Mouse (Mus musculus) limb, embryonic 11.5 days (tissue): ENCODE data around the gene Exoc3l4. TPM values are rescaled to one million over a fixed set of nuclear protein-coding genes. Genes with fewer than 3 reads are reported as not detected.

ENCODE experiments used
- ATAC-seq: fragments of 200-750 bp; cut with Nextera tagmentation; 2 replicates; pipeline ENCODE4 v1.8.0; 2017; ENCODE audit warnings: low read depth; ENCODE audit not compliant: insufficient number of reproducible peaks, low FRiP score, low TSS enrichment
- DNase-seq: peaks from one replicate; pipeline ENCODE4 v3.0.0-alpha.2; 2015; ENCODE audit warnings: low spot score
- H3K27ac ChIP-seq: fragments of 300-500 bp; sonication (generic); replicated peaks from 2 replicates; pipeline ENCODE4 v1.5.1; 2014; ENCODE audit warnings: low read depth, mild to moderate bottlenecking, low read length
- H3K27me3 ChIP-seq: fragments of 300-500 bp; sonication (generic); 2 replicates; pipeline ENCODE4 v1.6.1; 2014; ENCODE audit warnings: mild to moderate bottlenecking, low read length, mixed read lengths; ENCODE audit not compliant: control insufficient read depth, insufficient read depth
- H3K36me3 ChIP-seq: fragments of 300-500 bp; sonication (generic); 2 replicates; pipeline ENCODE4 v1.6.1; 2014; ENCODE audit warnings: mild to moderate bottlenecking, low read length, moderate library complexity, mixed read lengths; ENCODE audit not compliant: control insufficient read depth, insufficient read depth
- H3K4me1 ChIP-seq: fragments of 300-500 bp; sonication (generic); 2 replicates; pipeline ENCODE4 v1.6.1; 2014; ENCODE audit warnings: low read length, mixed read lengths; ENCODE audit not compliant: control insufficient read depth, insufficient read depth
- H3K4me2 ChIP-seq: fragments of 300-500 bp; sonication (generic); 2 replicates; pipeline ENCODE4 v1.6.1; 2014; ENCODE audit warnings: low read depth, mild to moderate bottlenecking, moderate library complexity; ENCODE audit not compliant: severe bottlenecking
- H3K4me3 ChIP-seq: fragments of 300-500 bp; sonication (generic); 2 replicates; pipeline ENCODE4 v1.5.1; 2014; ENCODE audit warnings: low read depth, low read length
- H3K9ac ChIP-seq: fragments of 300-500 bp; sonication (generic); 2 replicates; pipeline ENCODE4 v1.6.1; 2014; ENCODE audit warnings: mild to moderate bottlenecking, low read length
- H3K9me3 ChIP-seq: fragments of 300-500 bp; sonication (generic); 2 replicates; pipeline ENCODE4 v1.6.1; 2016; ENCODE audit warnings: low read length; ENCODE audit not compliant: control insufficient read depth
- WGBS: fragments of 180-500 bp; shearing (Covaris S2); extraction: QIAGEN DNeasy Blood & Tissue Kit; methylation state at CpG from one replicate; pipeline ENCODE4 v1.1.7; 2014; 5-methylcytosine and 5-hydroxymethylcytosine counted together
- polyA plus RNA-seq: library from polyadenylated mRNA; unstranded; fragments of >200 nt; fragmentation: Nextera tagmentation; extraction: Ambion mirVana; gene quantifications from 2 replicates; pipeline ENCODE4 v1.2.1, GENCODE M21; 2014

The Exoc3l4 gene
- polyA plus RNA-seq, 1 experiment from 2014 or later = 4.1 TPM

DNA sequence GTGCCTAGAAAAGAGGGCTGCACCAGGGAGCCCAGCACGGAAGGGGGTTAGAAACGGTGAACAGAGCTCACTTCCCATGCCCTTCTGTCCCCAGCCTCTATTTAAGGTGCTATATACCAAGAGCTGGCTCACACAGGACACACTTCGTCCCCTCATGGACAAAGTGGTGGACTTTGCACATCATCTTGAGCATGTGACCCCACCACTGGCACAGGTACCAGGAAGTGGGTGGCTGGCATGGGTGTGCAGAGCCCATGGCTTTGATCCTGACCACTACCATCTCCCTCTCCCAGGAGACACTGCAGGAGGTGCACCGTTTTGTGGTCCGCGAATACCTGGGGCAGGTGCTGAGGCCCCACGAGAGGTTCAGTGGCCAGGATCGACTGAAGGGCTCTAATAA is 11.5 kb downstream of the Exoc3l4 start:
- no peak overlapping the region for H3K4me3 ChIP-seq
- no peaks in the 10 kb centered on the region for H3K36me3 ChIP-seq
- peaks cover 73% of the 10 kb centered on the region for H3K27me3 ChIP-seq
- peaks cover 27% of the 10 kb centered on the region for H3K4me1 ChIP-seq
- no peak for ATAC-seq
- H3K4me2 ChIP-seq = no peak overlapping the region; the same call in 1 of the 2 replicates
- WGBS = 27% methylated on average over 8 of the region's 8 CpGs
- no peak overlapping the region for H3K9ac ChIP-seq
- DNase-seq = no peak
- no peaks in the 10 kb centered on the region for H3K9me3 ChIP-seq
- no peak overlapping the region for H3K27ac ChIP-seq

DNA sequence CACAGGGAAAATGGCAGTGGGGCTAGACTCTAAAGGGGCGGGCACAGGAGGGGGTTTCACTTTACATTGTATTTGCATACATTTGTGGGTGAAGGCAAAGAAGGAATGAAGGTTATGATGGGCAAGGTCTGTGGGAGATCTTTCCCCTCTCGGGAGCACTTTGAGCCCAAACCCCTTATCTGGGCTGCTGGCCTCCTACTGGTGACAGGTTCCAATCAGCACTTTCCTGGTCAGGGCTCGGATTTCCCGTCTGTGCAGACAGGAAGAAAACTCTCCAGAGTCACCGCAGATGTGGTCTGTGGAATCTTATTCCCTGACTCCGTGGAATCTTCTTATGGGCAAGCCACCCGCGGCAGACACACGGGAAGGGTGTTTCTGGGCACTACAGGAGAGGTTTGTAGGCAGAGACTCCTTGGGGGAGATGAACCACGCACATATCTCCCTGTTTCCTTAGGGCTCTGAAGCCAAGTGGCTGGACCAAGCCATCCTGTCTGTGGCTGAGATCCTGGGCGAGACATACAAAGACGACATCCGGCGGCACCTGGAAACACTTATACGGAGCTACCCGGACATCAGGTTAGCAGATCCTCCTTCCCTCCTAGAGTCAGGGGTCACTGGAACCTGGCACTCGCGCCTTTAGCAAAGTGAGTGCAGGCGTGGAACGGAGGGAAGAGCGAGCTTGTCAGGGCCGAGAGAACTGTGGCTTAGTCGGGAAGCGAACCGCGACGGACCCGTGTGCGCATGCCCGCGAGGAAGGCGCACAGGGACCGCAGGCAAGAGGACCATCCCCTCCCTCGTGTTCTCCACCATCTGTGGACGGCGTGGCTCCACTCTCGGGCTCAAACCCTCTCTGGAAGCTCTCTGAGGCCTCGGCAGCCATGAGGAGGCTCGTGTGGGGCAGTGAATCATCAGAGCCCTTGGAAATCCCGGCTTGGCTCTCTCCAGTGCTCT is 12.4 kb downstream of the Exoc3l4 start:
- H3K9me3 ChIP-seq = no peaks in the 10 kb centered on the region
- H3K4me3 ChIP-seq = peak overlapping the region; percentile 30
- peak overlapping the region; percentile 50 for H3K9ac ChIP-seq
- WGBS = under 1% methylated on average over 40 of the region's 40 CpGs
- DNase-seq = peak; percentile 76
- H3K4me2 ChIP-seq = peak overlapping the region; percentile 57
- peaks cover 20% of the 10 kb centered on the region for H3K4me1 ChIP-seq
- H3K27me3 ChIP-seq = peaks cover 64% of the 10 kb centered on the region
- H3K36me3 ChIP-seq = no peaks in the 10 kb centered on the region
- no peak for ATAC-seq
- no peak overlapping the region for H3K27ac ChIP-seq

- Histone ChIP-seq H3K36me3 (no peaks in the 10 kb centered on the region), H3K9me3 (no peaks in the 10 kb centered on the region), H3K4me3 (no peak overlapping the region), H3K4me2 (peak overlapping the region; percentile 57), H3K27ac (no peak overlapping the region), H3K27me3 (peaks cover 57% of the 10 kb centered on the region), H3K4me1 (peaks cover 18% of the 10 kb centered on the region), H3K9ac (no peak overlapping the region; the same call in 1 of the 2 replicates)
- ATAC-seq (no peak), DNase-seq (peak; percentile 39)
- WGBS = 8% methylated on average over 27 of the region's 27 CpGs
Observed at GRCm38 (mm10) chr12:111430049-111430867, 13.4 kb downstream of the Exoc3l4 start.

DNA sequence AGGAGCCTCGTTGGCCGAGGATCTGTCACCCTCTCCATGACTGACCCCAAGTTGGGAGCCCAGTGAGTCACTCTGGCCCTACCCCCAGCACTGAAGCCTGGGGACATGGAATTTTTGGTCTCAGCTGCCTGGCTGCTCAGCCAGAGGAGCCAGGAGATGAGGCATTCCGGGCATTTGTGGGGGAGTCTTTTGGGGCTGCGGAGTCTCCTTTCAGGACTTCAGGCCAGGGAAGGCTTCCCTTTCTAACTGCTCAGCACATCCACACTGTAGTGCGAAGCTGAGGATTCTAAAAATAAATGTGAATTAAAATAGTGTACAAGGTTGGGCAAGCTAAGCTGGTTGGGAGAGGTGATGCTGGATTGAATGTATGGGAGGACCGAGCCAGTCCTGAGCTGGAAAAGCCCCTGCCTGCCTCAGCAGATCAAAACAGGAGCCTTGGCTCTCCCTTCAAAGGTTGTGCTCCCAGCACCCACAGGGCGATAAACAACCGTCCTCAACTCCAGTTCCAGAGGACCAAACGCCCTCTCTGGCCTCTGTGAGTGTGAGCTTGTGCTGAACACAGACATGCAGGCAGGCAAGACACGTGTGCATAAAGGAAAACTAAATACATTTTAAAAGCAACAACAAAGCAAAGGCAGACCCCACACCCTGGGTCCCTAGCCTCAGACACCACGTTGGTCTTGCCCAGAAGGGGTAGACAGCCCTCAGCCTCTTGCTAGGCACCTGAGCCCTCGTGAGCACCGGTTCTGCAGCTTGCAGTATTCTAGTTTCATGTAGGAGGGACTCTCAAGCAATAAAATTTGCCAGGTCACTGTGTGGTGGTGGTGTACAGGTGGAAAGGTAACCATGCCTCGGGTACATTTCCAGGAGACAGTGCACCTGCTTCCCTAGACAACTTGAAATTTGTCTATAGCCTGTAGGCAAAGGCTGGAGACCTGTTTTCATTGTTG is 14.3 kb downstream of the Exoc3l4 start:
- no peak overlapping the region for H3K4me3 ChIP-seq
- DNase-seq (no peak), ATAC-seq (no peak)
- H3K27ac ChIP-seq = no peak overlapping the region
- H3K9me3 ChIP-seq = no peaks in the 10 kb centered on the region
- H3K36me3 ChIP-seq = no peaks in the 10 kb centered on the region
- no peak overlapping the region for H3K4me2 ChIP-seq
- H3K9ac ChIP-seq = no peak overlapping the region
- H3K27me3 ChIP-seq = peaks cover 50% of the 10 kb centered on the region
- WGBS = 24% methylated on average over 14 of the region's 14 CpGs
- peaks cover 18% of the 10 kb centered on the region for H3K4me1 ChIP-seq

- no peak for DNase-seq
Observed at GRCm38 (mm10) chr12:111432097-111432496, 15.3 kb downstream of the Exoc3l4 start.

GRCm38 (mm10) chr12:111432751-111433331 is 16.0 kb downstream of the Exoc3l4 start:
- H3K4me3 ChIP-seq = no peak overlapping the region
- H3K4me2 ChIP-seq = no peak overlapping the region
- no peak for DNase-seq
- H3K9ac ChIP-seq = no peak overlapping the region
- H3K36me3 ChIP-seq = no peaks in the 10 kb centered on the region
- peaks cover 40% of the 10 kb centered on the region for H3K27me3 ChIP-seq
- WGBS = 59% methylated on average over 4 of the region's 5 CpGs
- H3K9me3 ChIP-seq = no peaks in the 10 kb centered on the region
- no peak overlapping the region for H3K27ac ChIP-seq
- H3K4me1 ChIP-seq = peaks cover 18% of the 10 kb centered on the region
- ATAC-seq = no peak

More at GRCm38 (mm10) chr12:111432097-111432496, 15.3 kb downstream of the Exoc3l4 start:
- Histone ChIP-seq H3K36me3 (no peaks in the 10 kb centered on the region), H3K9ac (no peak overlapping the region), H3K27me3 (peaks cover 45% of the 10 kb centered on the region), H3K9me3 (no peaks in the 10 kb centered on the region), H3K27ac (no peak overlapping the region), H3K4me3 (no peak overlapping the region), H3K4me2 (no peak overlapping the region), H3K4me1 (peaks cover 18% of the 10 kb centered on the region)
- WGBS = 36% methylated on average over 4 of the region's 4 CpGs
- no peak for ATAC-seq

GRCm38 (mm10) chr12:111434164-111434744 is 17.4 kb downstream of the Exoc3l4 start:
- H3K9me3 ChIP-seq = no peaks in the 10 kb centered on the region
- 35% methylated on average over 6 of the region's 7 CpGs for WGBS
- no peak overlapping the region for H3K27ac ChIP-seq
- H3K4me3 ChIP-seq = no peak overlapping the region
- DNase-seq (no peak), ATAC-seq (no peak)
- peaks cover 30% of the 10 kb centered on the region for H3K27me3 ChIP-seq
- no peaks in the 10 kb centered on the region for H3K36me3 ChIP-seq
- 0 out of 2 replicates have a peak overlapping the region, but pooled peaks have one; percentile 12 for H3K9ac ChIP-seq
- no peak overlapping the region for H3K4me2 ChIP-seq
- H3K4me1 ChIP-seq = peaks cover 8% of the 10 kb centered on the region; the same call in 1 of the 2 replicates
